Mouse (Mus musculus) kidney, adult 9 months (tissue): ENCODE measurements around the gene Pak6.
A peak's percentile ranks its signal among the peaks of the same experiment; 100 is the strongest.
"Not testable (repeated sequence)": the region's sequence is repeated elsewhere in the genome, so short reads cannot be mapped to it uniquely, and the experiment has no call there.

Source experiments
- DNase-seq: peaks from one replicate; pipeline ENCODE4 v3.0.0; 2022

Gene Pak6

DNA sequence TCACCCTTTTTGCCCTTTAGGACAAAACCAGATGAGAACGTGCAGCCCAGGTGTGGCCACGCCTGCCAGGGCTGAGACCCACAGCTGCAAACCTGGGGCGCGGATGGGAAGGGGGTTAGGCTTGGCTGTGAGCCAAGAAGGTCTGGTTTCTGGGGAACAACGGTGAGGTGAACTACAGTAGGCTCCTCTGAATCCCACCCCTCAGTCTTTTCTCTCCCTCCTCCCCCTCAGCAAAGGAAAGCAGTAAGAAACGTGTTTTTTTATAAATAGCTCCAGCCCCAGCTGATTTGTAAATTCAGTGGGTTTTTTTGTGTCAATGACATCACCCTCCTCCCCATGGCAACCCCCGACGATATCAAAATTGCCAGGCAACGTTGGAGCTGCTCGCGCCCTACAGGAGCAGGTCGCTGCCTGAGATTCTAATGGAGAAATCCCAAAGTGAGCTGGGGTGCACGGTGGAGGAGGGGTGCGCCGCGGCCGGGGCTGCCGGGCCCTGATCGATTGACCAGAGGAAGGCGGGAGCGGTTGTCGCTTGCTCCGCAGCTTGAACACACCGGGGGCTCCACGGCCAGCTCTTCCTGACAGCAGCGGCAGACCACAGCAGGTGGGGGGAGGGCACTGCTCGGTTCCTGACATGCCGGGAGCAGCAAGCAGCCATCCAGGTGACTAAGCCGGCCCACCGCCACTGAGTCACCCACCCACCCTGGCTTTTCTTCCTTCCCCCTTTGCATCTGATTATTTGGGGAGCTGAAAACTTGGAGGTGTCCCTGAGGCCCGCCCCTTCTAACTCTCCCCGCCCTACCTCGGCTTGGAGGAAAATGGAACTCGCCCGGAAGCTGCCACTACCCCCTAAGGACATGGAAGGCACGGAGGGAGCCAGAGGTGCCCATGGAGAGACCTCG, at the start of gene Pak6:
Gene Pak6 (plus strand): TSS at position 402 of the 902 bp plus-strand sequence.
- DNase-seq: no peak

DNA sequence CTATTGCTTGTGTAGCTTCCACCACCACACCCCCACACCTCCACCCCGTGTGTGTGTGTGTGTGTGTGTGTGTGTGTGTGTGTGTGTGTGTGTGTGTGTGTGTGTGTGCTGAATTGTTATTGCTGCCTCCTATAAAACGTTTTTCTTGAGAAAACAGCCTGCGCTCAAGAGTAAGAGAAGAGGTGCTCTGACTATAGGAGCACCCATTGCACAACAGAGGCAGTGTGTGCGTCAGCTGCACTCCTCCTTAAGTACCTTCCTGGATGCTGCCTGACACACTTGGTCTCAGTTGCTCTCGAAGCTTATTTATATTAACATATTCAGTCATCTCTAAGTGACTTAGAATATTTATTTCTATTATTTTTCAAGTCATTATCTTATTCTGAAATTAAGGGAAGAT, 45.1 kb upstream of the Pak6 start:
- no peak for DNase-seq

DNA sequence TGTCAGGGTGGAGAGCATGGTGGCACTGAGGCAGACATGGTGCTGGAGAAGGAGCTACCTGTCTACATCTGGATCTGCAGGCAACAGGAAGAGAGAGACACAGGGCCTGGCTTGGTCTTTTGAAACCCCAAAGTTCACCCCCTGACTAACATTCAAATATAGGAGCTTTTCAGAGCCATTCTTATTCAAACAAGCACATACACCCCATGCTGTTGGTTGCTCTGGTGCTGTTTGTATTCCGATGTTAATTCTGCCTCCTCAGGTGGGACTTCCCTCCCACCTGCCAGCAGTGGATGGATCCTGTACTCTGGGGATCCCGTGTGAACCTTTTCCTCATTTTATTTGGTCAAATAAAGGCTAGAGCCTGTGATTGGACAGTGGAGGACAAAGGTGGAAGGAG, 43.0 kb upstream of the Pak6 start:
- no peak for DNase-seq

DNA sequence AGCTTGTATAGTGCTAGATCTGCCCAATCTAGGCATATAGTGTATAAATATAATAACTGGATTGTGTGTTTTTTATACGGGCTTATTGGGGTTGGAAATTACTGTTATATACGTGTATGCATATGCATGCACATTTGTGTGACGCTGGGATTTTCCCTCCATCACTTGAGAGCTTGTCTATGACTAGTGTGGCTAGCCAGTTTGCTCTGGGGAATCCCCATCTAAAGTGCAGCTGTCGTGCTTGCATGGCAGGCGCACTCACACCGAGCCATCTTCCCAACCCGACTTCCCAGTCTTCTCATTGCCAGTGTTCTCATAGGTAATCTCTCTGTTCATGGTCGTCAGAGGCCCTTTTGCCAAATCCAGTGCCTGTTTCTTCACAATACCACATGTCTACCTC, 42.5 kb upstream of the Pak6 start:
- DNase-seq: no peak

DNA sequence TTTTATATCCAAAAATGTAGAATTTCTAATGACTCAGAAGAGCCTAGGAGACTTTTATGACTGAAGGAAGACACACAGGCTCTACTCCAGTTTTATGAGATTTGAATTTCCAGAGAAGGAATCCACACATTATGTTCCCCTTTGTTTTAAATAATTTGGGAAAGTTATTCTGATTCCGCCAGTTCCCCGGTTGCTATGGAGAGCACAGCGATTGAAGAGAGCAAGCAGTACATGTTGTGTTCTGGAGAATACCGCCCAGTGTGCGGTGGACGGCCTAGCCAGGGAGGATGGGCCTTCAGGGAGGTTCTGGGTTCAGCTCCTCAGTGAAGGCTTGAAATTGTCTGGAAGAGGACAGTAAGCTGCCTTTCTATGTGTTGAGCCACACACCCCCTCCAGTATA, 33.8 kb upstream of the Pak6 start:
- DNase-seq: no peak

DNA sequence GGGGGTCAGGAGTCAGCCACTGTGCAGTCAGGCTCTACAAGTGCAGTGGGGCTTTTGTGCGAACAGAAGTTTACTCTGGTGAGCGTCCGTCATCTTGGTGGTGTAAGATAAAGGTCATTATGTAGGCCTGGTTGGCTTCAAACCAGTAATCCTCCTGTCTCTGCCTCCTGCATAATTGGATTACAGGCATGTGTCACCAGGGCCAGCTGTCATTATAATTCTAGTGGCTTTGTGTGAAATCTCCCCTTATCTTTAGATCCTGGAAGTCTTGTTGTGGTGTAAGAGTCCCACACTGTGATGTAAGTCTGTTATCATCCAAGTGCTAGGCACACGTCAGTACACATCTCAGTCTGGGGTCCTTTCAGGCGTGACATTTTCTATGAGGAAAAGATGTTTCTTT, 29.7 kb upstream of the Pak6 start:
- DNase-seq: no peak

DNA sequence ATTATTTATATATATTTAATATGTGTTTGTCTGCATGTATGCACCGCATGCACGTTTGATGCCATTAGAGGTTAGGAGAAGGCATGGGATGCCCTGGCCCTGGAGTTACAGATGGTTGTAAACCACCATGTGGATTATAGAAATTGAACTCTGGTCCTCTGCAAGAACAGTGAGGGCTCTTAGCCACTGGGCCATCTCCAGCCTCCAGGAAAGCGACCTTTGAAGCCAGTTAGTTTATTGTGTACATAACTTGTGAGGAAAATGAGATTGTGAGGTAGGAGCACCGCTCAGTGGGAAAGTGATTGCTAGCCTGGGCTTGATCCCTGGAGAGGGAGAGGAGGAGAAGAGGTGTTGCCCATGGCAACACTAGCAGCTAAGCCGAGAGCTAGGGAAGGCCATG, 25.8 kb upstream of the Pak6 start:
- DNase-seq: no peak

DNA sequence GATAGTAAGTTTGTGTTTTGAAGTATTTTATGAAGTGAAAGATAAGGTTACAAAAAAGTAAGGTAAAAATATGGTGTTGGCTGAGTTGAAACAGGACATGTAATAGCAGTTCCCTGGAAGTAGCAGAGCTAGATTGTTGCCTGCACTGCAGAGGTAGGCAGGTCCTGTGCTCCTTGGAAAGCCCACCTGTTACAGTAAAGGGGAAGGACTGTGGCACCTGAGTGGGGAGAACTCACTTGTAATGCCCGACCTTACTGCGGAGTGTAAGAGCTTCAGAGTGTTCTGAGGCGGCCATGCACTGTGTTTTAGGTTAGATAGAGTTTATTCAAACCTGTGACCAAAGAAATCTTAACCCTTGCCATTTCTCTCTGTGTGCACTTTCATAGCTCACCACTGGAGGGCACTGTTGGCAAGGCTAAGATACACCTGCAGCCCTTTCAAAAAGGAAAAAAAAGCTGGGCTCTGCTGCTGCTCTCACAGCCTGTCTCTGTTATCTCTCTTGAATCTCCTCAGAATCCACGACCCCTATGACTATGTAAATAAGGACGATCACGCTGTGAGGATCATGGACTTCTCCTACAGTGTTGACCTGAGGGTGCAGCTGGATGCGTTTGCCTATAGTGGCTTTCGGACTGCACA, 25.1 kb upstream of the Pak6 start:
- DNase-seq: peak; percentile 77

DNA sequence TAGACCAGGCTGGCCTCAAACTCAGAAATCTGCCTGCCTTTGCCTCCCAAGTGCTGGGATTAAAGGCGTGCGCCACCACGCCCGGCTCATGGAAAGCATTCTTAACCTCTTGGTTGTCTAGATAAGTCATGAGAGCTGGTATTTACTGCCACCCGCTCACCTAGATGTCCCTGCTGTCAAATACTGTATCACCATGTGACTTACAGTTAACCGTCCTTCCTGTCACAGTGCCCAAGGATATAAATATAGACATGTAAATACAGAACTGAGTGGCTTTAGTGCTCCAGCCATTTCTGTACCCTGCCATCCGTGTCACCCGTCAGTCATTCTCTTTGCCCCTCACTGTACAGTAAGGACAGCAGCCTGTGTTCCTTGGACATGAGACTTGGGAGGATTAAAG, 24.4 kb upstream of the Pak6 start:
- no peak for DNase-seq

DNA sequence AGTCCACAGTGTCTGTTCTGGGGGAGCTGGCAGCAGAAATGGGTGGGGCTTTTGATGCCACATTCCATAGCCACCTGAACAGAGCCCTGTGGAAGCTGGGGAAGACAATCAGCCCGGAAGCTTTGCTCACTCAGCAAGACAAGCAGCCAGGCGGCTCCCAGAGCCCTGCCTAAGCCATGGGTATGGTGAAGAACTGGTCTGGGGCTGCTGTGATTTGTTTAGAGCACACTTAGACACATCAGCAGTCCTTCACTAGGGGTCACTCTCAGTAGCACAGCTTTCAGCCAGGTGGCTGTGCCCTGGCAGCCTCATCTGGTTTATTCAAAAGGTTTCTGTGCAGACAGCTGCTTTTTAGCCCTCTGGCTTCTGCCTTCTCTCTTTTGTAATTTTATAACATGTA, 22.0 kb upstream of the Pak6 start:
- DNase-seq: peak; percentile 44

DNA sequence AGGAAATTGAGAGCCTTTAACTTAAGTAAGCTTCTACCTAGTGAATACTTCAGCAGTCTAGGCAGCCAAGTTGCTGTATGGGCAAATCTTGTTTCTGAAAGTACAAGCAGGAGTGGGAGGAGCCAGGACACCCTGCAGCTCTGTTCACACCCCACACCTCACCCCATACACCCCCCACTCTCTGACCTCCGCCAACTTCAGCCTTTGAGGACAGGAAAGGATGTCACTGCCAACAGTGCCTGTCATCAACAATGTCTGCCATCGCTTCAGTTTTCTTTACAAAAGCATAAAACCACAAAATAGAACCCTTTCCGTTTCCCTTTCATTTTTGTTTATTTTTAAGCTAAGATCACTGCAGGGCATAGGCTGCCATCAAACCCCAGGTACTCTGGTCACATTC, 20.7 kb upstream of the Pak6 start:
- DNase-seq: no peak

DNA sequence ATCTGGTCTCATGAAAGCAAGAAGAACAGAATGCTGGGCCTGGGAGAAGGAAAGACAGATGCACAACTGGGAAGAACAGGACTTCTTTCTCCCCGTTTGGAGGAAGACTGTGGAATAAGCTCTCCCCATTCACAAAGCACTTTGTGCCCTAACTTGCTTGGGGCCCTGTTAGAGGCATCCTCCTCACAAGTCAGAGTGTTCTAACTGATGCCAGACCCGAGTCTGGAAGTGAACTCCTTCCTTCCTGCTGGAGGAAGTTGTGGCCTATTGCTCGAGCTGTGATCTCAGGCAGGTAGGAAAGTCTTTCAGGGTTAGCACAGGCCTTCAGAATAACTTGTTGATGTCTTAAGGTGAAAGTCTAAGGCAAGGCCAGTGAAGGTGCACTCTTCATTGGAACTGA, 20.2 kb upstream of the Pak6 start:
- DNase-seq: no peak

DNA sequence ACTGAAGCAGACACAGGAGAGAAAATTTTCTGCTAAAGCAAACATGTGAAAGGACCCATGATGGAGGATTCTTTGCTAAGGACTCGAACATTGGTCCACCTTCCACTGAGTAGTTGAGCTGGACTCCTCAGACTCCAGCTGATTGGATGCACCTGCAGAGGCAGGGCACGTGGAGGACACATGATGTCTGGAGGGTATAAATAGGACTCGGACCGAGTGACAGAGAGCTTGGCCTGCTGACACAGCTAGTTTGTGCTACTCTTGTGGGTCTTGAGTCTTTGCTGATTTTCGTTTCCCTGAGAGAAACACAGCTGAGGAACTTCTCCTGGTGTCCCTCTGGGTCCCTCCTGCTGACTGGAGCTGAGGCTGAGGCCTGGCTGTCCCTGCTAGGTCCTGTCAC, 16.4 kb upstream of the Pak6 start:
- DNase-seq: no peak

DNA sequence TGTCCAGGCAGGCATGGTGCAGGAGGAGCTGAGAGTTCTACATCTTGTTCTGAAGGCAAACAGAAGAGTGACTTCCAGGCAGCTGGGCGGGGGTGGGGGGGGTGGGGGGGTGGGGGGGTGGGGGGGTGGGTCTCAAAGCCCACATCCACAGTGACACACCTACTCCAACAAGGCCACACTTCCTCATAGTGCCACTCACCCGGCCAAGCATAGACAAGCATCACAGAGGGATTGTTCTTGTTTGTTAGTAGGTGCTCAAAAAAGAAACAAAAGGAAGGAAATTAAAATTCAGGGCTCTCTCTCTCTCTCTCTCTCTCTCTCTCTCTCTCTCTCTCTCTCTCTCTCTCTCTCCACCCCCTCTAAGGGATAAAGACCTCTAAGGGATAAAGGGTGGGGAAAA, 12.4 kb upstream of the Pak6 start:
- not testable (repeated sequence) for DNase-seq

DNA sequence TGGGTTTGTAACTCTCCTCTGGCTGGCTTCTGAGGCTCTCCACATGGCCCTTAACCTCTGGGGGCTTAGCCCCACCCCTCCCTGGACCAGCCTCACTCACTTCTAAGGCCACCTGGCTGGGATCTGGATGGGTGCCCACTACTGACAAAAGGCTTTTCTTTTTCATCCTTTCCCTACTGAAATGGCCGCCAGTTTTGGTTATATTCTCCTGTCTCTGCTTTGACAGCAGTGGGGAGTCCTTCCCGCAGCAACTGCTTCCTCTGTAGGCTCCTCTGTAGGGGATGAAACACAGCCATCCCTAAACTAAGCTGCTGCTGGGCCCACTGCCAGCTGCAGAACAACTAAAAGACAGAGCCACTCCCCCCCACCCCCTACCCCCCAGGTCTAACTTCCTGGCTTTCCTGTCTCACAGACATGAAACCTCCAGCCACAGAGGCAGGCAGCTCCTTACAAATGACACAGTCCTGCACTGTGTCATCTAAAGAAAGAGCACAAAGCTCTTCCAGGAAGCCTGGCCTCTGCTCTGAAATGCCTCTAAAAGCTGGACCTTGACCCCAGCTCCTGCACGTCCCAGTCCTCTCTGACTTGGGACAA, 6.3 kb upstream of the Pak6 start:
- no peak for DNase-seq

DNA sequence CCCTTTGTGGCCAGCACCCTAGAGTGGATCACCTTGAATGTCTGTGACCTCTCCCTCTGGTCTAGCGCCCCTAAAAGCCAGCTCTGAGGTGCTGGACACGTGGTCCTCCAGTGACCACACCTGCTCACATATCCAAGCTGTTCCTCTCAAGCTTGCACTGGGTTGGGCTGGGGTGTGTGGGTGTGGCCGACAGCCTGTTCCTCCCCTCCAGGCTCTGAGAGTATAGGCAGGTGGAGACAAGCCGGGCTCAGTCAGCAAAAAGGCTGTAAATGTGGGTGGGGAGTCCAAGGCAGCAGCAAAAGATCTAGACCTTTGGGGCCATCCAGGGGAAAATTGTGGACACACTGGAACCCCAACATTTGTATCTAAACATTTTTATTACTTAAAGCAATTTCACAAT, 4.6 kb upstream of the Pak6 start:
- no peak for DNase-seq

DNA sequence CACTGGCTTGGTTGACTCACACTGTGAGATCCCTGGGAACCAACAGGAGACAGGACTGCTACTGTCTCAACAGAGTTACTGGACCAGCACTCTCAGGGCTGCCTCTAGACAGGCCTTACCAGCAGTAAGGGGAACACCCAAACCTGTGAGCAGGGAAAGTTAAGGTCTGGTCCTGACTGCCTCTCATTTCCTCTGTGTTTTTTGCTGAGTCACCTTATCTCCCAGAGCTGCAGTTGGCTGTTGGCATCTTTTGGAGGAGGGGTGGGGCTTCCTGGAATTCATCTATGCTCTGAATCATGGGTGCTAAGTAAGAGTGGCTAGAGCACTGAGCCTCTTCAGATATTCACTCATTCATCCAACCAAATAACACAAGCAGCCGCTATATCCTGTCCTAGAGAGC, 4.0 kb upstream of the Pak6 start:
- DNase-seq: peak; percentile 59

DNA sequence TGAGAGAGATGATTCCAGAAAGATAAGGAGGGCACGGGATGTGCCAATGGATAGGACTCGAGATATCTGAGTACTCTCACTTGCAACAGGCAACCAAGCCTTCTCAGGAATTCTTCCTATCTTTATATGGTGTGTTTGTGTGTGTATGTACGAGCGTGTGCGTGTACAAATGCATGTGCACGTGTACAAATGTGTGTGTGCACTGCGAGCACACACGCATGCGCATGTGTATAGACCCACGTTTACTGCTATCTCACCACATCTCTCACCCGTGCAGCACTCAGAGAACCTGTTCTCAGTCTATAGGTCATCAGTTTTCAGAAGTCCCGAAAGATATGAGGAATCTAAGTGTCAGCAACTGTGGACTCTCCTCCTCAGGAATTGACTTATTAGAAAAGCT, 3.6 kb upstream of the Pak6 start:
- no peak for DNase-seq

DNA sequence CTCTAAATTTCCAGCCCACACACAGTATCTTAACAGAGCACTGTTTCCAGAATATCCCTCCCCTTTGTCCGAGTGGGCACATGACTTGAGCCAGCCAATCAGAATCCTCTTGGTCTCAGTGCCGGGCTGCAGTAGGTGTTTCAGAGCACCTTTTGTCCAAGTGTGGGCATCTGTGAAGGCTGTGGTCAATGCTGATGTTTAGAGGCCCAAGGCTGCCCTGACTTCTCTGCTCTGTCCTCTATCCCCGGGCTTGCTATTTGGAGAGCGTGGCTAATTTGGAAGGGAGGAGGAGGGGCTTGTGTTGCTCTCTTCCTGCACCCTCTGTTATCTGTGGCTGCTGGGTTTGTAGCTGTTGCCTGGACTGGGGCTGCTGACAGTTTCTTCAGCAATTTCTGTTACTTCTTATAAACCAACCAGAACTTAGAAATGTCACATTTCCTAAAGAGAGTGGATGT, 3.1 kb upstream of the Pak6 start:
- DNase-seq: no peak

DNA sequence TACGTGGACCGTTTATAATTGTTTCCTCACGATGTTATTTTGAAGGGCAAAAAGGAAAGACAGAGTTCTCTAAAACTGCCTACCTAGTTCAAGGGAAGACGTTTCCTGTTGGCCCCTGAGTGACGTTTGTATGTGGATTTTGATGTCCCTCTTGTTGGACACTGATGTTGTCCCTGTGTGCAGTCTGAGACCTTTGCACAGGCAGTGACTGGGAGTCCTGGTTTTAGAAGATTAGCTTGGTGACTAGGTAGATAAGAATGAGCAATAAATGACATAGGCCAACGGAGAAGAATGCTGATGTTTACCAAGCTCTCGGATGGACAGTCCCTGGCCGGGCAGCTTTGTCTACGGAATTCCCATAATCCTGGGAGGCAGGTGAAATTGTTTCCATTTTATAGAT, 1.2 kb upstream of the Pak6 start:
- no peak for DNase-seq

DNA sequence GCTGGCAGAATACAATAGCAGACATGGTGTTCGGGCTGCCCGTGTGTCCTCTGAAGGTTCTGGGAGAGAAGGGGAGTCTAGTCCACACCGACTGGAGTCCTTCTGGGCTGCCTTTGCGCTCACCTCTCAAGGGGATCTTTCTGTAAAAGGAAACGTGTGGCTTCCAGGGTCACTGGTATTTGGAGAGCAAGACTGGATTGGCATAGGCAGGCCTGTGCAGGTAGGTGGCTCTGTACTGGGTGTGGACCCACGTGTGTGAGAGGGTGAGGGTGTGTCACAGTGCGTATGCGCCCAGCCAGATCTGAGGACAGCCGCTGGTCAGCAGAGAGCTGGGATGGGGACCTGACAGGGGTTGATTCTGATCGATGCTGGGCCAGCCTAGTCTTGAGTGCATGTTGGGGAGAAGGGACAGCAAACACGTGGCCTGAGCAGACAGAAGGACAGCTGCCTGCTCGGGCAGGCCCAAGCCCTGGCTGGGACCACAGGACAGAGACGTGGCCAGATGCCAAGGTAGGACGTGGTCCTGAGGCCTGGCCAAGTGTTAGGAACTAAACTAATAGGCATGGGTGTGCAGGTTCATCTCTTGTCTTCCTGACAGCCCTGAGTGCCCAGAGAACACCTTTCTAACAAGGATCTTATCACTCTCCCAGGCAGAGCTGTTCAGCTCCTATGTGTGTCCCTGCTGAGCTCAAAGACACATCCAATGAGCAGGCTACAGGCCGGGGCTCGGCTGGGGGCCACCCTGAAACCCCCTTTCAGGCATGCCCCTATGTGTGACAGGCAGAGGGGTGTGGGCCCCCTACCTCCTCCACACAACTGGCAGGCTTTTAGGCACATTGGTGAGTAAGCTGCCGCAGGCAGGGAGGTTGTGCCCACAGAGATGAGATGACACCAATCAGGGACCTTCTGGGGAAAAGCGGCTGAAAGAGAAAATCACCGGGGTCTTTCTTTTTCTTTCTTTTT, 982 bp downstream of the Pak6 start:
- DNase-seq: no peak

DNA sequence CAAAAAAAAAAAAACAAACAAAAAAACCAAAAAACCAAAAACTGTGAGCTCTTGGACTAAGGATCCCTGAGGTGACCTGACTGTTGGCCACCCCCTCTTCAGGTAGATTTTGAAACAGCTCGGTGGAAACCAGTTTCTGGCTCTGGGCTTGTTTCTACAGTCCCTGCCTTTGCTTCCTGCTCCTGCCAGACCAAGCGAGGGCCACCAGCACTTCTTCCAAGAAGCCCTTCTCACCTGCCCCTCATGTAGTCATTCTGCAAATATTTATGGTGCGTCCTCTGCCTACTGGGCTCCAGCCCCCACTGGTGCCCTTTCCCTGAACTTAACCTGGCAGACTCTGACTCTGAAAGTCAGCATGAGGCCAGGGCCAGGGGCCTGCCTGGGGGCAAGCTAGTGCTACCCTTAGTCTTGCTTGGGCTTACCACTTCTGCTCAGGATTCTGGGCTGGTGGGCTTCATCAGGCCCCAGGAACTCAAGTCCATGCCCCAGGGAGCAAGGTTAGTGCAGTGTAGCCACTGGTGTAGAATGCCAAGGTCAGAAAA, 1.9 kb downstream of the Pak6 start:
- DNase-seq: no peak

DNA sequence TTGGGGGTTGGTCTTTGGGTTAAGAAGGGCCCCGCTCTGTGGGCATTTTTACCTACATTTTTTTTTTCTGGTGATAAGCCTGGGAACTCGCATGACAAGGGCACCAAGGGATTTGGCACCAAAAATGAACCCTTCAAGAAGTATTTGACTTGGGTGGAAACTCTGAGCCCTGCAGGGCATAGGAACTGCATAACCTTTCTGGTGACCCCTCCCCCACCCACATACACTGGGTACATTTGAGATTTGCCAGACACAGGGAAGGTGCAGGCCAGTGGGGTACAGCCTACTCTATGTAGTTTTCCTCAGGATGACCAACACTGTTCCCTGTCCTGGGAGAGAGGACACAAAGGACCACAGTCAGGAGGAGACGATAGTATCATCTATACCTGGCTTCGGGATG, 2.5 kb downstream of the Pak6 start:
- DNase-seq: no peak
